Mouse (Mus musculus) CH12.LX (cell line): ENCODE measurements around the gene Icmt.

Experiments
- CHD1 ChIP-seq: IDR thresholded peaks from 2 replicates; pipeline ENCODE4 v1.6.1; 2012; ENCODE audit warnings: low read depth, low read length, improper control_type of control experiment, inconsistent platforms
- CHD2 ChIP-seq: IDR thresholded peaks from 2 replicates; pipeline ENCODE4 v1.6.1; 2011; ENCODE audit warnings: low read length, improper control_type of control experiment
- CTCF ChIP-seq, 2 experiments: IDR thresholded peaks in 1 of 2; conservative IDR thresholded peaks in 1 of 2; 2 replicates each; pipeline ENCODE4 v1.5.1; 2011 to 2012; ENCODE audit warnings: low read depth in 2 of 2, low read length in 2 of 2, improper control_type of control experiment in 1 of 2, inconsistent platforms in 1 of 2, mild to moderate bottlenecking in 1 of 2, moderate library complexity in 1 of 2
- HCFC1 ChIP-seq: IDR thresholded peaks from 2 replicates; pipeline ENCODE4 v1.6.1; 2012; ENCODE audit warnings: low read depth, mild to moderate bottlenecking, inconsistent platforms, low read length, improper control_type of control experiment
- JUN ChIP-seq: IDR thresholded peaks from 2 replicates; pipeline ENCODE4 v1.6.1; 2011; ENCODE audit warnings: low read depth, mild to moderate bottlenecking, low read length, improper control_type of control experiment, moderate library complexity; ENCODE audit not compliant: insufficient read depth
- MAFK ChIP-seq: IDR thresholded peaks from 2 replicates; pipeline ENCODE4 v1.6.1; 2011; ENCODE audit warnings: low read length, improper control_type of control experiment; ENCODE audit not compliant: insufficient replicate concordance
- NRF1 ChIP-seq: IDR thresholded peaks from 2 replicates; pipeline ENCODE4 v1.6.1; 2014; ENCODE audit warnings: low read depth, mild to moderate bottlenecking, inconsistent platforms, low read length, improper control_type of control experiment, moderate library complexity
- RAD21 ChIP-seq: IDR thresholded peaks from 2 replicates; pipeline ENCODE4 v1.6.1; 2011; ENCODE audit warnings: low read depth, mild to moderate bottlenecking, low read length, improper control_type of control experiment, moderate library complexity
- ZNF384 ChIP-seq: IDR thresholded peaks from 2 replicates; pipeline ENCODE4 v1.6.1; 2012; ENCODE audit warnings: low read depth, low read length, improper control_type of control experiment, inconsistent platforms

- TF ChIP-seq NRF1 (no peak), CHD2 (no peak), CHD1 (no peak), RAD21 (peak; percentile 39), ZNF384 (no peak), MAFK (no peak), CTCF (conservative IDR thresholded peaks at IDR 0.05 in 1 of 2, IDR thresholded peaks at IDR 0.05 in 1 of 2; ENCODE audit: low read depth in 2 of 2, low read length in 2 of 2) (peak; percentile 32 to 70; a peak in 3 of 4 replicates), HCFC1 (no peak), JUN (no peak)
These were observed 31.7 kb downstream of the Icmt start for GRCm38 (mm10) chr4:152328691-152329090.
